Mouse (Mus musculus) left cerebral cortex, postnatal 4 days (tissue): ENCODE results near the gene Klhl21. TPM values are rescaled to one million over a fixed set of nuclear protein-coding genes. Genes with fewer than 3 reads are reported as not detected.
A peak's percentile ranks its signal among the peaks of the same experiment; 100 is the strongest.
"Not testable (repeated sequence)": the region's sequence is repeated elsewhere in the genome, so short reads cannot be mapped to it uniquely, and the experiment has no call there.

Experiments
- DNase-seq: peaks from one replicate; pipeline ENCODE4 v3.0.0-alpha.2; 2022
- intact Hi-C: fragments of 180-260 bp; cut with DNase I; formaldehyde crosslinking; loops from one replicate; pipeline ENCODE4 v1.15.1; 2025
- total RNA-seq, 2 experiments: library from RNA; stranded (reverse); gene quantifications; 2 replicates each; pipeline ENCODE4 v1.2.3; 2021

The Klhl21 gene
- total RNA-seq, 2 experiments from 2014 or later = 6.6 to 7.1 TPM

GRCm38 (mm10) chr4:152020024-152020423 lies 11.4 kb downstream of the Klhl21 start:
- intact Hi-C loops = no loop called here
- no peak for DNase-seq

GRCm38 (mm10) chr4:152021568-152022097 lies 13.0 kb downstream of the Klhl21 start:
- intact Hi-C loops = no loop called here

GRCm38 (mm10) chr4:152022506-152022905 lies 13.9 kb downstream of the Klhl21 start:
- intact Hi-C loops = no loop called here
- DNase-seq = no peak

More at GRCm38 (mm10) chr4:152021568-152022097, 13.0 kb downstream of the Klhl21 start:
- no peak for DNase-seq

GRCm38 (mm10) chr4:152024525-152024924 lies 15.9 kb downstream of the Klhl21 start:
- no peak for DNase-seq
- intact Hi-C loops = no loop called here

GRCm38 (mm10) chr4:152026751-152027508 lies 18.3 kb downstream of the Klhl21 start:
- peak; percentile 20 for DNase-seq
- intact Hi-C loops = loop anchor here (5.0 kb wide), 1 partner anchor 45 kb away; no protein-coding TSS in a partner anchor

- peak; percentile 96 for DNase-seq
- intact Hi-C loops = loop anchor here (5.0 kb wide), 1 partner anchor 45 kb away; no protein-coding TSS in a partner anchor
These were observed 18.9 kb downstream of the Klhl21 start, which contains the start of gene Zbtb48 for GRCm38 (mm10) chr4:152027524-152027923. TSS of gene Zbtb48 (minus strand) at chr4:152027671.

- DNase-seq = no peak
- intact Hi-C loops = loop anchor here (5.0 kb wide), 1 partner anchor 46 kb away; no protein-coding TSS in a partner anchor
These were observed 19.9 kb downstream of the Klhl21 start for GRCm38 (mm10) chr4:152028456-152028855.

GRCm38 (mm10) chr4:152029087-152029486 lies 20.5 kb downstream of the Klhl21 start:
- DNase-seq = no peak
- intact Hi-C loops = loop anchor here (5.0 kb wide), 1 partner anchor 47 kb away; no protein-coding TSS in a partner anchor

- no peak for DNase-seq
- intact Hi-C loops = loop anchor here (5.0 kb wide), 1 partner anchor 48 kb away; no protein-coding TSS in a partner anchor
These were observed 21.4 kb downstream of the Klhl21 start for GRCm38 (mm10) chr4:152029997-152030396.

GRCm38 (mm10) chr4:152032922-152033321 lies 24.3 kb downstream of the Klhl21 start:
- DNase-seq = no peak
- intact Hi-C loops = no loop called here

- intact Hi-C loops, DNase-seq: not testable (repeated sequence)
These were observed 27.9 kb downstream of the Klhl21 start for GRCm38 (mm10) chr4:152036464-152036863.

- peak; percentile 41 for DNase-seq
- intact Hi-C loops = loop anchor here (2.0 kb wide), 1 partner anchor 58 kb away; no protein-coding TSS in a partner anchor
These were observed 29.8 kb downstream of the Klhl21 start, which contains the start of gene Tas1r1 for GRCm38 (mm10) chr4:152038225-152038984. TSS of gene Tas1r1 (minus strand) at chr4:152038568.

- intact Hi-C loops = loop anchor here (2.0 kb wide), 1 partner anchor 58 kb away; no protein-coding TSS in a partner anchor
- DNase-seq = peak; percentile 96
These were observed 30.6 kb downstream of the Klhl21 start, which contains the start of gene Nol9 for GRCm38 (mm10) chr4:152038985-152039830. TSS of gene Nol9 (plus strand) at chr4:152039321.

- intact Hi-C loops = loop anchor here (2.0 kb wide), 1 partner anchor 59 kb away; no protein-coding TSS in a partner anchor
These were observed 31.3 kb downstream of the Klhl21 start for GRCm38 (mm10) chr4:152039831-152040310.

GRCm38 (mm10) chr4:152041924-152042641 lies 33.5 kb downstream of the Klhl21 start:
- intact Hi-C loops = no loop called here
- no peak for DNase-seq

More at GRCm38 (mm10) chr4:152039831-152040310, 31.3 kb downstream of the Klhl21 start:
- no peak for DNase-seq

- DNase-seq = no peak
- intact Hi-C loops = no loop called here
These were observed 34.6 kb downstream of the Klhl21 start for GRCm38 (mm10) chr4:152043171-152043570.

GRCm38 (mm10) chr4:152044609-152045008 lies 36.0 kb downstream of the Klhl21 start:
- intact Hi-C loops = no loop called here
- no peak for DNase-seq

GRCm38 (mm10) chr4:152062390-152063110 lies 53.9 kb downstream of the Klhl21 start:
- intact Hi-C loops = no loop called here
- no peak for DNase-seq
